Mouse (Mus musculus) cerebellum, postnatal 10 days (tissue): Measurements from ENCODE around the gene Golga1.
A peak's percentile ranks its signal among the peaks of the same experiment; 100 is the strongest.

Source experiments
- DNase-seq, 2 experiments: peaks; one replicate each; pipeline ENCODE4 v3.0.0; 2021; ENCODE audit warnings: mixed read lengths in 2 of 2

Golga1 gene

GRCm38 (mm10) chr2:38973701-38974100 is 91.6 kb downstream of the Golga1 start:
- DNase-seq = peak in 1 of 2 experiments; percentile 44

- DNase-seq = no peak
These were observed 92.1 kb downstream of the Golga1 start for GRCm38 (mm10) chr2:38973223-38973622.

- DNase-seq = no peak
These were observed 95.3 kb downstream of the Golga1 start for GRCm38 (mm10) chr2:38970057-38970456.

GRCm38 (mm10) chr2:38969650-38970049 is 95.7 kb downstream of the Golga1 start:
- DNase-seq = no peak
